Mouse (Mus musculus) liver, embryonic 11.5 days (tissue): Measurements from ENCODE around the gene Zfhx3. TPM values are rescaled to one million over a fixed set of nuclear protein-coding genes. Genes with fewer than 3 reads are reported as not detected.
A peak's percentile ranks its signal among the peaks of the same experiment; 100 is the strongest.

ENCODE experiments used
- ATAC-seq: fragments of 200-750 bp; cut with Nextera tagmentation; replicated peaks from 2 replicates; pipeline ENCODE4 v1.8.0; 2017; ENCODE audit warnings: moderate number of reproducible peaks, mild to moderate bottlenecking, moderate TSS enrichment, moderate library complexity; ENCODE audit not compliant: low FRiP score
- DNase-seq: peaks from one replicate; pipeline ENCODE4 v3.0.0-alpha.2; 2017; ENCODE audit warnings: low spot score
- H3K27ac ChIP-seq: fragments of 300-500 bp; sonication (generic); 2 replicates; pipeline ENCODE4 v1.5.1; 2014; ENCODE audit warnings: mild to moderate bottlenecking, low read depth, low read length, control low read depth
- H3K27me3 ChIP-seq: fragments of 300-500 bp; sonication (generic); replicated peaks from 2 replicates; pipeline ENCODE4 v1.6.1; 2014; ENCODE audit warnings: low read length, mixed read lengths; ENCODE audit not compliant: control insufficient read depth, insufficient read depth
- H3K36me3 ChIP-seq: fragments of 300-500 bp; sonication (generic); 2 replicates; pipeline ENCODE4 v1.6.1; 2014; ENCODE audit warnings: mild to moderate bottlenecking, low read length, moderate library complexity, mixed read lengths; ENCODE audit not compliant: control insufficient read depth, insufficient read depth
- H3K4me1 ChIP-seq: fragments of 300-500 bp; sonication (generic); replicated peaks from 2 replicates; pipeline ENCODE4 v1.6.1; 2014; ENCODE audit warnings: low read length, mixed read lengths; ENCODE audit not compliant: control insufficient read depth, insufficient read depth
- H3K4me2 ChIP-seq: fragments of 300-500 bp; sonication (generic); 2 replicates; pipeline ENCODE4 v1.6.1; 2014; ENCODE audit warnings: mild to moderate bottlenecking, control low read depth, moderate library complexity
- H3K4me3 ChIP-seq: fragments of 300-500 bp; sonication (generic); 2 replicates; pipeline ENCODE4 v1.5.1; 2014; ENCODE audit warnings: low read depth, low read length, control low read depth
- H3K9ac ChIP-seq: fragments of 300-500 bp; sonication (generic); 2 replicates; pipeline ENCODE4 v1.6.1; 2014; ENCODE audit warnings: low read depth, low read length, control low read depth
- H3K9me3 ChIP-seq: fragments of 300-500 bp; sonication (generic); 2 replicates; pipeline ENCODE4 v1.6.1; 2016; ENCODE audit warnings: low read length, inconsistent platforms, mixed read lengths; ENCODE audit not compliant: control insufficient read depth
- WGBS: fragments of 180-500 bp; shearing (Covaris S2); extraction: QIAGEN DNeasy Blood & Tissue Kit; methylation state at CpG from one replicate; pipeline ENCODE4 v1.1.7; 2014; 5-methylcytosine and 5-hydroxymethylcytosine counted together
- polyA plus RNA-seq: library from polyadenylated mRNA; unstranded; fragments of >200 nt; fragmentation: Nextera tagmentation; extraction: Ambion mirVana; gene quantifications from 2 replicates; pipeline ENCODE4 v1.2.1, GENCODE M21; 2014

Gene Zfhx3
- polyA plus RNA-seq, 1 experiment from 2014 or later: 6.1 TPM

DNA sequence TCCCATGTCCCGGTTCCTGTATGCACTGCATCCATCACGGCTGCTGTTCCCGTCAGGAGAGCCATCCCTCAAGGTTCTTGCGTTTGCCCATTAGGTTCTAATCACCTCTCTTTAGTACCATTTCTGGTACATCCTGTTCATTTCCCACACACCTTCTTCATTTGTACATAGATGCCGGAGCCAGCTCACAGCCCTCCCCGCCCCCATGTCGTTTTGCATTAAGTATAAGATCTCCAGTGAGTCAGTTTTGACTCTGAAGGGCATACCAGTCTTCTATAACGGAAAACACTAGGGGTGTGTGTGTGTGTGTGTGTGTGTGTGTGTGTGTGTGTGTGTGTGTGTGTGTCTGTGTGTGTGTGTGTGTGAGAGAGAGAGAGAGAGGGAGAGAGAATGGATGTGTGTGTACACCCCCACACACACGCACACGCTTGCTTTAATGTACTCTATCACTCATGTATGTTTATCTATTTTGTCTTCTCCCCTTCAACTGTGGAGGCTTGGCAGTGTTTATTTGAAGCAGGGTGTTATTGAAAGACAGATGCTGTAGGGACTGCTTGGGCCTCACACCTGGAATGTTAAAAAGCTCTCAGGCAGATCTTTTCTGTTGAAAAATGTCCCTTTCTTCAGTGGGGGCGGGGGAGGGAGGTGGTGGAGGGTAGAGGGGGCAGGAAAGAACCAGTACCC, 962.0 kb downstream of the Zfhx3 start:
- H3K27me3 ChIP-seq: no peaks in the 10 kb centered on the region
- H3K4me2 ChIP-seq: no peak overlapping the region
- H3K9me3 ChIP-seq: no peaks in the 10 kb centered on the region
- H3K27ac ChIP-seq: no peak overlapping the region
- no peak for ATAC-seq
- H3K4me1 ChIP-seq: peaks cover 3% of the 10 kb centered on the region; the same call in 1 of the 2 replicates
- no peak for DNase-seq
- no peaks in the 10 kb centered on the region for H3K36me3 ChIP-seq
- H3K4me3 ChIP-seq: no peak overlapping the region
- 63% methylated on average over 11 of the region's 11 CpGs for WGBS
- no peak overlapping the region for H3K9ac ChIP-seq

DNA sequence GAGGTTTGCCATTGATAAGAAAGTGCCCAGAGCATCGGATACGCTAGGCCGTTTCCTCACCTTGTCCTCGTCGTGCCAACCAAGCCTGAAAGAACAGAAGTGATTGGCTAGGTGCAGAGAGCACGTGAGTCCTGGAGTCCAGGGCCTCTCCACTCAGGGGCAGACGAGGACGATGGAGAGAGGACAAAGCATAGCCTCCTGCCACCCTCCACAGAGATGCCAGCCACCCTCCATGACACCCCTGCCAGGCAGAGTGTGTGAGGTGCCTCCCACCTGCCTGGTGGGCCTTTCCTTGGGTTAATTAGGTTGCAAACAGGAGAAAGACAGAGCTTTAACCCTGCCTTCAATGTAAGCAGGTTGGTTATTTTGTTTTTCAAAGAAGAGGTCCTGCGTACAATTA, 965.6 kb downstream of the Zfhx3 start:
- Histone ChIP-seq H3K27ac (no peak overlapping the region), H3K9ac (no peak overlapping the region), H3K9me3 (no peaks in the 10 kb centered on the region), H3K27me3 (no peaks in the 10 kb centered on the region), H3K36me3 (no peaks in the 10 kb centered on the region), H3K4me2 (no peak overlapping the region), H3K4me1 (no peaks in the 10 kb centered on the region; the same call in 1 of the 2 replicates), H3K4me3 (no peak overlapping the region)
- DNase-seq (no peak), ATAC-seq (no peak)
- WGBS: 89% methylated on average over 9 of the region's 9 CpGs

DNA sequence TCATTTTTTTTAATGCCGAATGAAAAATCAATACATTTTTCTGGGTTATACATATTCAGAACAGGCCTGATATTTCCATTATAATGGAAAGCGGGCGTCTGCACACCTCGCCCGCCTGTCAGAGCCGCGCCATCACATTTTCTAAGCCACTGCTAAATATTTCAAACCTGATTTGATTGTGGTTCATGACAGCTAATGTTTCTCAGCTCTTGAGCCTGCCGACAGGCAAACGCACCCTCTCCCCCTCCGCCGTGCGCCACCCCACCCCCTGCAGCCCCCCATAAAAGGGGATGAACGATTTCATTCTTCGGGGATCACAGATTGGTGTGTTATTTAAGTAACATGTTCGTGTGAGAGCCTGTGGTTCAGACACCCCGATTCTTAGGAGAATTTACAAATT, 966.1 kb downstream of the Zfhx3 start:
- Histone ChIP-seq H3K27me3 (no peaks in the 10 kb centered on the region), H3K9me3 (no peaks in the 10 kb centered on the region), H3K27ac (no peak overlapping the region), H3K4me1 (no peaks in the 10 kb centered on the region; the same call in 1 of the 2 replicates), H3K36me3 (no peaks in the 10 kb centered on the region), H3K9ac (no peak overlapping the region), H3K4me2 (no peak overlapping the region), H3K4me3 (no peak overlapping the region)
- ATAC-seq: no peak
- DNase-seq: no peak
- WGBS: 89% methylated on average over 16 of the region's 16 CpGs

DNA sequence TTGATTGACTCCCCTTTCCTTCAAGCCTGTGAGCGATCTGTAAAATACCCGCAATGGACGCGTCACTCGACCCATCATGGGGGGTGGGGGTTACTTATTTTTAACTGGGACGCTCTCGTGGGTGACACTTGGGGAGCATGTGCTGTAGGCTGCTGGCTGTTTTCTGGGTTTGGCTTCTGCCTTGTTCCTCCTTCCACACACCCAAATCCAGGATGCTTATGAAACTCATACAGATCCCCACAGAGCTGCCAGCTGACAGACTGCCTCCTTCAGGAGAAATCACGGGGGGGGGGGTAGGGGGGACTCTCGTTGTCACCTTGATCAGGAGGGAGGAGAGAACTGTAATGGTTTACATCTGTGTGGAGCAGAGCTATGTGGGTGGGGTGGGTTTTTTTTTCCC, 966.6 kb downstream of the Zfhx3 start:
- DNase-seq (no peak), ATAC-seq (no peak)
- Histone ChIP-seq H3K9me3 (no peaks in the 10 kb centered on the region), H3K4me3 (no peak overlapping the region), H3K36me3 (no peaks in the 10 kb centered on the region), H3K27me3 (no peaks in the 10 kb centered on the region), H3K4me1 (no peaks in the 10 kb centered on the region; the same call in 1 of the 2 replicates), H3K27ac (no peak overlapping the region), H3K4me2 (no peak overlapping the region), H3K9ac (no peak overlapping the region)
- WGBS: 71% methylated on average over 9 of the region's 9 CpGs

DNA sequence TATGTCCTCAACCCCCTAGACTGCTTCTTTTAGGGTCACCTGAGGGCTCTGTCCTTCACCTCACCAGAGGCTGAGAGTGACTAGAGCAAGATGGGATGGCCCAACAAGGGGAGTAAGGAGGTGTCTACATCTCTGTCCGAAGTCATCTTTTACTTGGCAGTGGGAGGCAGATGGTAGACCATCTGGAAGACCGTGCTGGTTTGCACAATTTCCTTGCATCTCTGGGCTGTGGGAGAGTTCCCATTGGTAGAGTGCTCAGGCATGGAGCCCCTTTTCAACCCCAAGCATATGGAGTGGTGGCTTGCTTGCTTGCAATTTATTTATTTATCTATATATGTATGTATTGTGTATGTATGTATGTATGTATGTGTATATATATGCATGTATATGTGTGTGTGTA, 967.0 kb downstream of the Zfhx3 start:
- no peaks in the 10 kb centered on the region; the same call in 1 of the 2 replicates for H3K4me1 ChIP-seq
- ATAC-seq: no peak
- 89% methylated on average over 2 of the region's 2 CpGs for WGBS

DNA sequence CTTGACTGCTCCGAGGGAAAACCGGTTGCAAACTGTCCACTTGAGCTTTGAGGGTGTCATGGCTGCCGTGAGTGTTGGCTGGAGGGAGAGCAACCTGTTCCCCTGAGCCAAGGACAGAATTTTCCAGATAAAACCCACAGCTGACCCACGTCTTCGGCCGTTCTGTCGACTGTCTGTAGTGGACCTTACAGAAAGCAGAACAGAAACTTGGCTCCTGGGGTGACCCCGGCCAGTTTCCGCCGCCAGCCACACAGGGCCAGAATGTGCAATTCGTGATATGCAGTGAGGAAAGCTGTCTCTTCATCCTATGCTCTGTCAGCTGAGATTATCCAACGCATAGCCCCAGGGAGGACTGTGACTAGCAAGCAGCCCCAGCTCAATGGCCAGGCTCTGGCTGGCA, 968.4 kb downstream of the Zfhx3 start:
- no peak overlapping the region for H3K4me3 ChIP-seq
- H3K9me3 ChIP-seq: no peaks in the 10 kb centered on the region
- peaks cover 2% of the 10 kb centered on the region for H3K4me1 ChIP-seq
- H3K9ac ChIP-seq: no peak overlapping the region
- 79% methylated on average over 12 of the region's 12 CpGs for WGBS
- no peak overlapping the region for H3K27ac ChIP-seq
- H3K36me3 ChIP-seq: no peaks in the 10 kb centered on the region; the same call in 1 of the 2 replicates
- no peaks in the 10 kb centered on the region for H3K27me3 ChIP-seq
- DNase-seq (no peak), ATAC-seq (peak; percentile 27; the same call in 1 of the 2 replicates)
- H3K4me2 ChIP-seq: no peak overlapping the region

More for the DNA sequence above, 967.0 kb downstream of the Zfhx3 start:
- Histone ChIP-seq H3K9me3 (no peaks in the 10 kb centered on the region), H3K27ac (no peak overlapping the region), H3K4me2 (no peak overlapping the region), H3K36me3 (no peaks in the 10 kb centered on the region; the same call in 1 of the 2 replicates), H3K27me3 (no peaks in the 10 kb centered on the region), H3K9ac (no peak overlapping the region), H3K4me3 (no peak overlapping the region)
- no peak for DNase-seq

GRCm38 (mm10) chr8:108911511-108911910, 969.1 kb downstream of the Zfhx3 start:
- H3K4me2 ChIP-seq: no peak overlapping the region
- no peak overlapping the region for H3K9ac ChIP-seq
- no peaks in the 10 kb centered on the region; the same call in 1 of the 2 replicates for H3K36me3 ChIP-seq
- H3K9me3 ChIP-seq: no peaks in the 10 kb centered on the region
- peak; percentile 63 for DNase-seq
- 17% methylated on average over 6 of the region's 6 CpGs for WGBS
- no peak overlapping the region for H3K27ac ChIP-seq
- ATAC-seq: peak; percentile 47; the same call in 1 of the 2 replicates
- H3K4me3 ChIP-seq: no peak overlapping the region
- H3K4me1 ChIP-seq: peaks cover 4% of the 10 kb centered on the region
- H3K27me3 ChIP-seq: no peaks in the 10 kb centered on the region

DNA sequence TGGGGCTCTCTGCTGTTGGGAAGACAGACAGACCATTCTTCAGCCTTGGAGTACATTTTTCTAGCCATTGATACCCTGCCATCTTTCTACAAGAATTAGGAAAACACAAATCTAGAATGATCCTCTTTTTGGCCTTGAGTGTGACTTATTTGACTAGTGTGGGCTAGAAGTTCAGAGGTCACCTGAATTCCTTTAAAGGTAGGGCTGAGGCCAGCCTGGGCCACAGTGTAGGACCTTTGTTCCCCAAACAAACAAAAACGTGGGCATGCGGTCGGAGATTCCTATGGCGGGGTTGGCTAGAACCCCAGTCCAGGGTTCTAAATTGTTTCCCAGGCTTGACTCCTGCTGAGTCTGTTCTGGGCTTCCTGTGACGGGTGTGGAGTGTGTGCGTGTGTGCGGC, 970.6 kb downstream of the Zfhx3 start:
- Histone ChIP-seq H3K9me3 (no peaks in the 10 kb centered on the region), H3K4me3 (no peak overlapping the region), H3K27me3 (no peaks in the 10 kb centered on the region), H3K4me1 (peaks cover 4% of the 10 kb centered on the region), H3K9ac (no peak overlapping the region), H3K4me2 (no peak overlapping the region), H3K27ac (no peak overlapping the region; the same call in 1 of the 2 replicates), H3K36me3 (no peaks in the 10 kb centered on the region; the same call in 1 of the 2 replicates)
- WGBS: 90% methylated on average over 7 of the region's 7 CpGs
- no peak for DNase-seq
- no peak for ATAC-seq

DNA sequence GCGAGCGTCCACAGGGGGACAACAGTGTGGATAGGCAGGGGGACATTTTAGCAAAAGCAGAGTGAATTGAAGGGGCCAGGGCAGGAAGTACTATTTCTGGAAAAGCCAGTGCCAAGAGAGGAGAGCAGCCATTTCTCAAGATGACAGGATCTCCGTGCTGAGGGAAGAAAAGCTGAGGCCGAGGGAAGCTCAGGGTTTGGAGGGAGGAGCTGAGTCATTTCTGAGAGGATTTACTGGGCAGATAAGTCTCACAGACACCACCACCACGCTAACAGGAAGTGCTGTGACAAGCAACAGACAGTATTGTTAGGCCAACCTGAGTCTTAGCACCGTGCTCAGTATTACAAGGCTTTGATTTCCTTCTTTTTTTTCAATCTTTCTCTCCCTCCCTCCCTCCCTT, 973.0 kb downstream of the Zfhx3 start:
- Histone ChIP-seq H3K4me3 (no peak overlapping the region), H3K4me1 (peaks cover 4% of the 10 kb centered on the region), H3K9me3 (no peaks in the 10 kb centered on the region), H3K36me3 (no peaks in the 10 kb centered on the region; the same call in 1 of the 2 replicates), H3K27me3 (no peaks in the 10 kb centered on the region), H3K4me2 (no peak overlapping the region), H3K9ac (no peak overlapping the region), H3K27ac (peak overlapping the region; percentile 34; the same call in 1 of the 2 replicates)
- 22% methylated on average over 6 of the region's 6 CpGs for WGBS
- ATAC-seq (0 out of 2 replicates have a peak, but pooled peaks have one; percentile 55), DNase-seq (no peak)
